Mouse (Mus musculus) midbrain, postnatal 0 days (tissue): ENCODE measurements at regions not wholly inside any gene's neighbourhood (a gene's known extent, or its start where the extent isn't known, plus 50 kb on each side); places are given as distances from the start of the nearest gene placed in this dataset.

ENCODE experiments used
- ATAC-seq: fragments of 200-750 bp; cut with Nextera tagmentation; 2 replicates; pipeline ENCODE4 v1.8.0; 2017; ENCODE audit warnings: moderate number of reproducible peaks, mild to moderate bottlenecking, moderate TSS enrichment, moderate library complexity; ENCODE audit not compliant: low FRiP score
- DNase-seq: peaks from one replicate; pipeline ENCODE4 v3.0.0-alpha.2; 2015; ENCODE audit warnings: low spot score
- H3K27ac ChIP-seq: fragments of 300-500 bp; sonication (generic); 2 replicates; pipeline ENCODE4 v1.5.1; 2014; ENCODE audit warnings: low read depth, mild to moderate bottlenecking, low read length, mixed read lengths
- H3K27me3 ChIP-seq: fragments of 300-500 bp; sonication (generic); 2 replicates; pipeline ENCODE4 v1.6.1; 2014; ENCODE audit warnings: low read length, control low read depth, mixed read lengths; ENCODE audit not compliant: insufficient read depth
- H3K36me3 ChIP-seq: fragments of 300-500 bp; sonication (generic); 2 replicates; pipeline ENCODE4 v1.6.1; 2014; ENCODE audit warnings: low read length, control low read depth, mixed read lengths; ENCODE audit not compliant: insufficient read depth
- H3K4me1 ChIP-seq: fragments of 300-500 bp; sonication (generic); 2 replicates; pipeline ENCODE4 v1.6.1; 2014; ENCODE audit warnings: mild to moderate bottlenecking, control low read depth, antibody characterized with exemption, low read length, mixed read lengths; ENCODE audit not compliant: insufficient read depth
- H3K4me2 ChIP-seq: fragments of 300-500 bp; sonication (generic); 2 replicates; pipeline ENCODE4 v1.6.1; 2014; ENCODE audit warnings: low read depth, mild to moderate bottlenecking, low read length, mixed read lengths; ENCODE audit not compliant: poor library complexity, severe bottlenecking
- H3K4me3 ChIP-seq: fragments of 300-500 bp; sonication (generic); 2 replicates; pipeline ENCODE4 v1.5.1; 2014; ENCODE audit warnings: low read depth, mild to moderate bottlenecking, low read length, moderate library complexity
- H3K9ac ChIP-seq: fragments of 300-500 bp; sonication (generic); replicated peaks from 2 replicates; pipeline ENCODE4 v1.6.1; 2014; ENCODE audit warnings: mild to moderate bottlenecking, low read length, moderate library complexity, mixed read lengths; ENCODE audit not compliant: poor library complexity, severe bottlenecking
- H3K9me3 ChIP-seq: fragments of 300-500 bp; sonication (generic); 2 replicates; pipeline ENCODE4 v1.6.1; 2016; ENCODE audit warnings: low read length, control low read depth
- CTCF ChIP-seq: IDR thresholded peaks from 2 replicates; pipeline ENCODE4 v1.5.1; 2016; ENCODE audit warnings: antibody characterized with exemption, mild to moderate bottlenecking
- WGBS: fragments of 180-500 bp; shearing (Covaris S2); extraction: QIAGEN DNeasy Blood & Tissue Kit; methylation state at CpG from one replicate; pipeline ENCODE4 v1.1.7; 2014; 5-methylcytosine and 5-hydroxymethylcytosine counted together

DNA sequence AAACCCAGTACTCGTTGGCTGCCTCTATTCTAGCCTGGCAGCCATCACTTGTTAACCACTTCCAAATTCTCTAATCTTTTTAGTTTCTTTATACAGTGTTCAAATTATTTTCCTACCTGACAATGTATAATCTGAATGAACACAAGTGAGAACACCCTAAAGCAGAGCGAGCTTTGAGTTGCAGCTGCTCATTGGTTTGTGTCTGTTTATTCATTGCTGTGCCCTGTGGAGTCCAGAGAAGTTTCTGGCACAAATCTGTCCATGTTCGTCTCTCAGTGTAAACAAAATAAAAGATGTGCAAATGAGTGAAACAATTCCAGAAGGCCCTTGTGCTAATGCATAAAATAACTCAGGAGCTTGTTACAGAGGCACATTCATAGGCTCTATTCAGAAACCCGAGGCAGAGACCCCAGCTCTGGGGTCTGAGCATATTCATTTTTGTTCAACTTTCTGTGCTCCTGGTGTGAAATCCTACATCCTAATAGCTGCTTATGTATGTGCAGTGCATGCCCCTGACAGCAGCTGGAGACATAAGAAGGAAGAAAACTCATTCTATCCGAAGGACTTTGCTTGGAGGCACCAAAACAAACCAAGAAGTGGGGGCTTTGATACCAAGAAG is 469.5 kb upstream of the Kdm8 start:
- Histone ChIP-seq H3K27ac (no peak overlapping the region), H3K4me1 (no peaks in the 10 kb centered on the region), H3K27me3 (no peaks in the 10 kb centered on the region), H3K9me3 (no peaks in the 10 kb centered on the region), H3K9ac (no peak overlapping the region), H3K36me3 (no peaks in the 10 kb centered on the region), H3K4me2 (no peak overlapping the region), H3K4me3 (no peak overlapping the region)
- no peak for DNase-seq
- no peak for ATAC-seq
- no peak for TF ChIP-seq CTCF
- 52% methylated on average over 5 of the region's 5 CpGs for WGBS

DNA sequence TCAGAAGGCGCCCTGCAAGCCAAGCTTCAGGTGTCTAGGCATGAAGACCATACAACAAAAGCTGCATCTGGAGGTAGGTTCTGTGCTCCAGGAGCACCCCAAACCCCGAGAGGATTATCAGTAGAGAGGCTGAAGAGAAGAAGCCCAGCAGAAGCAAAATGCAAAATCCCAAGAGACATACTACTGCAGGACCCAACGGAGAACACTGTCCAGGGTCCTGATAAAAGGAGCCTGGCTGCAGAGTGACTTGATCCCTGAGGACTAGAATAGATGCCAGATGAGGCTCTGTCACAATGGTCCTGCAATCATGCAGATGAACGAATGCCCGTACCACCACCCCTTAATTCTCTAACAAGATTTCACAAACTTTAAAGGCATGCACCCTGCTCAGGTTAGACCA is 455.0 kb upstream of the Kdm8 start:
- Histone ChIP-seq H3K9ac (no peak overlapping the region), H3K36me3 (no peaks in the 10 kb centered on the region), H3K27ac (no peak overlapping the region), H3K27me3 (no peaks in the 10 kb centered on the region), H3K4me1 (peaks cover 4% of the 10 kb centered on the region; the same call in 1 of the 2 replicates), H3K9me3 (no peaks in the 10 kb centered on the region), H3K4me2 (no peak overlapping the region), H3K4me3 (no peak overlapping the region)
- ATAC-seq (no peak), DNase-seq (no peak)
- TF ChIP-seq CTCF: no peak
- 71% methylated on average over 5 of the region's 5 CpGs for WGBS

DNA sequence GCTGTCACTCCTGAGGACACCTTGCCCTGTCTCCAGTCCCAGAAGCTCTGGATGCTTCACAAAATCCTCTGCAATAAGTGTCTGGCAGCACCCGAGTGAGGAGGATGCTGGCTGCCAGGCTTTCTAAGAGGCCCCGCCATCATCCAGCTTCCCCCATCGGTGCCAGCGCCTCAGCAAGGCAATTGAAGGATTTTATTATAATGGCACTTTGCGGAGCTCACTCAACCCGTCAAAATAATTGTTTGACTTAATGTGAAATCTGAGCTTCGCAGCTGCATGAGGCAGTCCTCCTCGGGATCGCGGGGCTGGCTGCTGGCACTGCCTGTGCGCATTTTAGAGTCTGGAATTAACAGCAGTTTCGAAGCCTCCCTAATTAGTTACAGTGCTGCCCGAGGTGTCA is 453.8 kb upstream of the Kdm8 start:
- WGBS: 17% methylated on average over 13 of the region's 13 CpGs
- ATAC-seq (no peak), DNase-seq (peak; percentile 76)
- H3K4me1 ChIP-seq: peaks cover 4% of the 10 kb centered on the region; the same call in 1 of the 2 replicates
- TF ChIP-seq CTCF: no peak
- no peaks in the 10 kb centered on the region for H3K27me3 ChIP-seq
- no peaks in the 10 kb centered on the region for H3K9me3 ChIP-seq
- H3K4me2 ChIP-seq: peak overlapping the region; percentile 34
- no peaks in the 10 kb centered on the region for H3K36me3 ChIP-seq
- H3K27ac ChIP-seq: no peak overlapping the region
- no peak overlapping the region for H3K4me3 ChIP-seq
- H3K9ac ChIP-seq: no peak overlapping the region

DNA sequence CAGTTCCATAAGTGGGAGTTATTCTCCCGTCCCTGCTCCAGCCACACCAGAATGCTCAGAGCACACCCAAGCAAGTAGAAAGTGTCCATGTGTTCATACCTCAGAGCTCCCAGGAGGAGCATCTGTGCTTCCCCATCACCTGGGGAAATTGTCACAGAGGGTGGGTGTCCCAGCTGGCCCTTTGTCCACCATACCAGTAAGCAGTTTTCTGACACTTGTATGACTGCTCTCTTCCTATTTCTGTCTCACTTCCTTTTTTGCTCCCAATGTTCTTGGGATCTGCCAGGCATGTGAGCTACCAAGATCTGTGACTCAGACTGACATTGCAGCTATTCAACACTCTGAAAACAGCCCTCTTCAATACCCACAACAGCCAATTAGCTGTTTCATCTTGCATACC is 447.9 kb upstream of the Kdm8 start:
- Histone ChIP-seq H3K9me3 (no peaks in the 10 kb centered on the region), H3K9ac (no peak overlapping the region), H3K4me2 (no peak overlapping the region), H3K4me3 (no peak overlapping the region), H3K27ac (no peak overlapping the region), H3K36me3 (no peaks in the 10 kb centered on the region), H3K27me3 (no peaks in the 10 kb centered on the region), H3K4me1 (no peaks in the 10 kb centered on the region)
- ATAC-seq (no peak), DNase-seq (no peak)
- 94% methylated on average over 1 of the region's 1 CpGs for WGBS
- no peak for TF ChIP-seq CTCF

DNA sequence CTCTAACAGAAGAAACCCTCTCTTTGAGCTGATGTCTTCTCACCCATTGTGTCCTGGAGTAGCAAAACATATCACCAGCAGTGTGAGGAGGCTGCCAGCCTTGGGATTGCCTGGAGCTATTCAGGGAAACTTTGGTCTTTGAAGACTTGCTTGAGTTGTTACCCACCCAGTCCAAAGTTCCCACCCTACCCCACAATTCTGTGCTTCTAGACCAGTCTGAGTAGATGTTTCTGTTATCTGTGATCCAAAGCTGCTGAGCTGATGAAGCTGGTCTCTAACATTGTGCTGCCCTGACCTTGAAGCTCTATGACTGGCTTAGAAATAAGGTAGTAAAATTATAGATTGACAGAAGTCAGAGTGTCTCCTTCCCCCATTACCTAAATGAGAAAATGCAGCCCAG is 443.8 kb upstream of the Kdm8 start:
- DNase-seq (no peak), ATAC-seq (no peak)
- Histone ChIP-seq H3K4me3 (no peak overlapping the region), H3K27ac (no peak overlapping the region), H3K4me1 (no peaks in the 10 kb centered on the region), H3K4me2 (no peak overlapping the region), H3K9me3 (no peaks in the 10 kb centered on the region), H3K9ac (no peak overlapping the region), H3K36me3 (no peaks in the 10 kb centered on the region), H3K27me3 (no peaks in the 10 kb centered on the region)
- TF ChIP-seq CTCF: no peak

DNA sequence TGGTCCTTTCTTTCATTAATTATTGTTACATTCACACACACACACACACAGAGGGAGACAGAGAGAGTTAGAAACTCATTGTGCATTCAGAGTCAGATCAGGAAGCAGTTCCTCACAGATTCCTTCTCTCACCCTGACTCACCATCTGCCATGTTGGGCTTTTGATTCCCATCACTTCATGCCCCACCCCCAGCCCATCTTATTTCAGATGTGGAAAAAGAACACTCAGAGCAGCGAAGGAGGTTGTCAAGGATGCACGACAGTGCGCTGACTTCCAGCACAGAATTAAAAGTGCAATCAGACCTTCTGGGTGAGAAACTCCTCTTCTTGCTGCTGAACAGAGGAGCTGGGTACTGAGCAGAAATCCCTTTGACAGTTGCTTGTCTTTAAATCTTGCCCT is 438.8 kb upstream of the Kdm8 start:
- Histone ChIP-seq H3K9ac (no peak overlapping the region), H3K27ac (no peak overlapping the region), H3K4me1 (no peaks in the 10 kb centered on the region), H3K4me2 (no peak overlapping the region), H3K27me3 (no peaks in the 10 kb centered on the region), H3K4me3 (no peak overlapping the region), H3K36me3 (no peaks in the 10 kb centered on the region), H3K9me3 (no peaks in the 10 kb centered on the region)
- ATAC-seq (no peak), DNase-seq (peak; percentile 28)
- no peak for TF ChIP-seq CTCF
- WGBS: 46% methylated on average over 3 of the region's 3 CpGs
